Mouse (Mus musculus) heart, adult 2 months (tissue): Measurements from ENCODE around the gene Cd300ld3.

Experiments
- CTCF ChIP-seq: fragments of 200-600 bp; IDR thresholded peaks from 2 replicates; pipeline ENCODE4 v1.8.1; 2022; ENCODE audit warnings: antibody characterized with exemption, mild to moderate bottlenecking, moderate library complexity
- POLR2A ChIP-seq: fragments of 200-500 bp; IDR thresholded peaks from 2 replicates; pipeline ENCODE4 v1.6.1; 2011; ENCODE audit warnings: mild to moderate bottlenecking, low read depth, low read length, control low read depth; ENCODE audit not compliant: insufficient read depth

DNA sequence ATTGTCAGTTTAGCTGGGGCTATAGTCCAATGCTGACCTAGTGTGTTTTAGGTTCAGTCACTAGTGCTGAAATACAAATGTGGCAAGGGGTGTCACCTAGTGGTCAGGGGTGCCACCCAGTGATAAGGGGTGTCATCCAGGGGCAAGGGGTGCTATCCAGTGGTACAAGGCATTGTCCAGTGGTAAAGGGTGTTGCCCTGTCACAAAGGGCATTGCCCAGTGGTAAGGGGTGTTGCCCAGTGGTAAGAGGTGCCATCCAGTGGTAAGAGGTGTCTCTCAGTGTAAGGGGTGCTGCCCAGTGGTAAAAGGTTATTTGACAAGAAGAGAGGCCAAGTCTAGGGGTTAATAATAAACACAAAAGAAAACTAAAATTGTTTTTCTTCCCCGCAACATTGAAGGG, 29.2 kb upstream of the Cd300ld3 start:
- TF ChIP-seq CTCF (no peak), POLR2A (no peak)
